Mouse (Mus musculus) hindbrain, embryonic 10.5 days (tissue): ENCODE measurements around the gene Efcab6. TPM values are rescaled to one million over a fixed set of nuclear protein-coding genes. Genes with fewer than 3 reads are reported as not detected.

Source experiments
- DNase-seq: peaks from one replicate; pipeline ENCODE4 v3.0.0-alpha.2; 2017; ENCODE audit warnings: low spot score
- H3K27ac ChIP-seq: fragments of 300-500 bp; sonication (generic); 2 replicates; pipeline ENCODE4 v1.5.1; 2016; ENCODE audit warnings: mild to moderate bottlenecking, moderate library complexity
- H3K27me3 ChIP-seq: fragments of 300-500 bp; sonication (generic); 2 replicates; pipeline ENCODE4 v1.6.1; 2016; ENCODE audit warnings: mild to moderate bottlenecking; ENCODE audit not compliant: poor library complexity, insufficient read depth, severe bottlenecking
- H3K36me3 ChIP-seq: fragments of 300-500 bp; sonication (generic); 2 replicates; pipeline ENCODE4 v1.6.1; 2016; ENCODE audit warnings: mild to moderate bottlenecking, moderate library complexity
- H3K4me1 ChIP-seq: fragments of 300-500 bp; sonication (generic); replicated peaks from 2 replicates; pipeline ENCODE4 v1.6.1; 2016; ENCODE audit warnings: mild to moderate bottlenecking
- H3K4me3 ChIP-seq: fragments of 300-500 bp; sonication (generic); 2 replicates; pipeline ENCODE4 v1.5.1; 2016; ENCODE audit warnings: mild to moderate bottlenecking, moderate library complexity
- H3K9me3 ChIP-seq: fragments of 300-500 bp; sonication (generic); 2 replicates; pipeline ENCODE4 v1.6.1; 2016; ENCODE audit warnings: mild to moderate bottlenecking, moderate library complexity
- WGBS: fragments of 180-500 bp; shearing (Covaris S2); methylation state at CpG from one replicate; pipeline ENCODE4 v1.1.7; 2016; 5-methylcytosine and 5-hydroxymethylcytosine counted together
- polyA plus RNA-seq: library from polyadenylated mRNA; unstranded; fragments of >200 nt; fragmentation: Nextera tagmentation; extraction: Ambion mirVana; gene quantifications from 2 replicates; pipeline ENCODE4 v1.2.1, GENCODE M21; 2016

The Efcab6 gene
- polyA plus RNA-seq, 1 experiment from 2014 or later: 0.22 TPM

DNA sequence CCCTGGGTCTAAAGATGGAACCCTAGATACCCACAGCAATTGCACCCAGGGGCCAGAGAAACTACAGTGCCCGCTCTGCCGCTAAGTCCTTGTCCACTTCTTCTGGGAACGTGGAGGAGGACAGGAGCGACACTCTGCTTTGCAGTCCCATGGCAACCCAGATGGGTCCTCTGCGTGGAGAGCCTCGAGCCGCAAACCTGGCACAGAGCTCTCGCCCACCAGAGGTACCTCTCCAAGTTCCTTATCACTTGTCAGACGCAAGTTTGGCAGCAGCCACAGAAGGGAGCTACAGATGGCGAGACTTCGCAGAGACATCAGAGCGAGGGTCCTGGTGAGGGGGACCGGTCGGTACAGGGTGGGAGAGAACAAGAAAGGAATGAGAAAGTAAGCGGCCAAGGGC lies 73.0 kb downstream of the Efcab6 start:
- no peak overlapping the region for H3K4me3 ChIP-seq
- H3K36me3 ChIP-seq: no peaks in the 10 kb centered on the region
- H3K27ac ChIP-seq: no peak overlapping the region
- 80% methylated on average over 15 of the region's 15 CpGs for WGBS
- DNase-seq: no peak
- peaks cover 43% of the 10 kb centered on the region for H3K4me1 ChIP-seq
- H3K27me3 ChIP-seq: peaks cover 30% of the 10 kb centered on the region
- 0 out of 2 replicates have a peak, but pooled peaks cover 4% of the 10 kb centered on the region for H3K9me3 ChIP-seq

GRCm38 (mm10) chr15:83991461-83991860 lies 73.7 kb downstream of the Efcab6 start:
- 0 out of 2 replicates have a peak, but pooled peaks cover 4% of the 10 kb centered on the region for H3K9me3 ChIP-seq
- peak; percentile 48 for DNase-seq
- WGBS: 4% methylated on average over 3 of the region's 3 CpGs
- peaks cover 43% of the 10 kb centered on the region for H3K4me1 ChIP-seq
- H3K4me3 ChIP-seq: no peak overlapping the region
- peaks cover 23% of the 10 kb centered on the region for H3K27me3 ChIP-seq
- H3K36me3 ChIP-seq: no peaks in the 10 kb centered on the region
- H3K27ac ChIP-seq: no peak overlapping the region

- DNase-seq: no peak
- Histone ChIP-seq H3K27me3 (peaks cover 19% of the 10 kb centered on the region), H3K9me3 (0 out of 2 replicates have a peak, but pooled peaks cover 4% of the 10 kb centered on the region), H3K4me1 (peaks cover 43% of the 10 kb centered on the region), H3K36me3 (no peaks in the 10 kb centered on the region), H3K27ac (no peak overlapping the region), H3K4me3 (no peak overlapping the region)
- 95% methylated on average over 5 of the region's 5 CpGs for WGBS
These were observed 75.9 kb downstream of the Efcab6 start for GRCm38 (mm10) chr15:83989241-83989640.

DNA sequence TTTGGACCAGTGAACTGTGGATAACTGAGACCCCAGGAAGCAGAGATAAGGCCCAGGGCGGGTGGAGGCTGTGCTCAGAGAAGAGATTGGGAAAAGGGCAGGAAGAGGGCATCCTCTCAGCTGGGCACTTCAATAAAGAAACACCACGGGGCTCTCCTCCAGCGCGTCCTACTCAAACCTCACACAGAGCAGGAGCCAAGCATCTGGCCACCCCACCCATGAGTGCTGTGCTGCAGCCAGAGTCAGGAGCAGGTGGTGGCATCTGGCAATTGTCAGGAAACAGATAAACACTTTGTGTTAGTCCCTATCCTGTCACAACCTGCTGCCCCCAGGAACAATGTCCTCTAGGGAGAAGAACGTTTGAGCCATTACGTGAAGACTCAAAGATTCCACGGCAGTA lies 77.1 kb downstream of the Efcab6 start:
- no peaks in the 10 kb centered on the region for H3K36me3 ChIP-seq
- DNase-seq: no peak
- H3K27ac ChIP-seq: peak overlapping the region; percentile 8; the same call in 1 of the 2 replicates
- 0 out of 2 replicates have a peak, but pooled peaks cover 3% of the 10 kb centered on the region for H3K9me3 ChIP-seq
- no peak overlapping the region for H3K4me3 ChIP-seq
- H3K27me3 ChIP-seq: peaks cover 19% of the 10 kb centered on the region
- H3K4me1 ChIP-seq: peaks cover 43% of the 10 kb centered on the region
- WGBS: 19% methylated on average over 7 of the region's 7 CpGs

- Histone ChIP-seq H3K27me3 (no peaks in the 10 kb centered on the region), H3K4me3 (no peak overlapping the region), H3K36me3 (no peaks in the 10 kb centered on the region), H3K27ac (no peak overlapping the region), H3K9me3 (no peaks in the 10 kb centered on the region), H3K4me1 (peaks cover 14% of the 10 kb centered on the region)
- WGBS: 70% methylated on average over 14 of the region's 14 CpGs
- no peak for DNase-seq
These were observed 82.8 kb downstream of the Efcab6 start for GRCm38 (mm10) chr15:83982186-83982936.

GRCm38 (mm10) chr15:83978865-83979264 lies 86.3 kb downstream of the Efcab6 start:
- Histone ChIP-seq H3K27me3 (no peaks in the 10 kb centered on the region), H3K4me1 (peaks cover 10% of the 10 kb centered on the region), H3K9me3 (no peaks in the 10 kb centered on the region), H3K4me3 (no peak overlapping the region), H3K27ac (peak overlapping the region; percentile 4; the same call in 1 of the 2 replicates), H3K36me3 (no peaks in the 10 kb centered on the region)
- no peak for DNase-seq
- WGBS: 66% methylated on average over 6 of the region's 6 CpGs

DNA sequence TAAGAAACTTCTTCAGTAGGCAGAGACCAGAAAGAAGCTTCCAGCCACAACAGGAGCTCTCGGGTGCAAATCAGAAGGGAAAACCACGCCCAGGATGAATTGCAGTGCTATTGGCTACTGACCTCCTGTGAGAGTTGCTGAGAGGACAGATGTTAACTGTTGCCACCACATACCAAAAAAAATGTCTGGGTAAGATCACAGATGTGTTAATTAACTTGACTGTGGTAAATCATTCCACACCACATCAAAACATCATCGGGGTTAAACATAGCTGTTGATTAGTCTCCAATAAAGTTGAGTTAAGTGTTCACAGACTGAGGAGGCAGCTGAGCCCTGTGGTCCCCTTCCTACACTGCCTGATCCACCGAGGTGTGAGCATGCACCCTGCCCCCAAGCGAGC lies 88.1 kb downstream of the Efcab6 start:
- Histone ChIP-seq H3K36me3 (no peaks in the 10 kb centered on the region), H3K9me3 (no peaks in the 10 kb centered on the region), H3K4me1 (peaks cover 10% of the 10 kb centered on the region), H3K27me3 (no peaks in the 10 kb centered on the region), H3K4me3 (no peak overlapping the region), H3K27ac (no peak overlapping the region)
- 48% methylated on average over 5 of the region's 5 CpGs for WGBS
- DNase-seq: no peak

DNA sequence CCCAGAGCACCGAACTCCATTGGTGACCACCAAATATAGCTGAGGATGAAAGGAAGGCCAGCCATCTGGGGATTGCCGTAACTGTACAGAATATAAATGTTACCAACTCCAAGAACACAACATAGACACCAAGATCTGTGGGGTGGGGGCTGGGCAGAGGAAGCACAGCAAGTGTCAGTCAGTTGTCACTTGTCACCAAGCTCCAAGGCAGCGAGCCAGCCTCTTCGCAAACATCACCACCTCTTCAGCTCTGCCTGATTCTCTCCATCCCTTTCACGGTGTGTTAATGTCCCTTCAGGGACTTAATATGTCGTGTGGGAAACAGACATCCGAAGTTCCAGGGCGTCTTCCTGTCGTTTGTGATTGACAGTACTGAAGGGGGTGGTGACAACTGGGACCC lies 93.0 kb downstream of the Efcab6 start:
- Histone ChIP-seq H3K9me3 (no peaks in the 10 kb centered on the region), H3K4me1 (peaks cover 5% of the 10 kb centered on the region), H3K36me3 (no peaks in the 10 kb centered on the region), H3K27me3 (peaks cover 4% of the 10 kb centered on the region; the same call in 1 of the 2 replicates), H3K4me3 (no peak overlapping the region), H3K27ac (no peak overlapping the region)
- no peak for DNase-seq
- 67% methylated on average over 9 of the region's 9 CpGs for WGBS

- Histone ChIP-seq H3K27ac (no peak overlapping the region), H3K27me3 (peaks cover 4% of the 10 kb centered on the region; the same call in 1 of the 2 replicates), H3K4me1 (peaks cover 5% of the 10 kb centered on the region; the same call in 1 of the 2 replicates), H3K36me3 (no peaks in the 10 kb centered on the region), H3K4me3 (no peak overlapping the region), H3K9me3 (no peaks in the 10 kb centered on the region)
- 73% methylated on average over 12 of the region's 12 CpGs for WGBS
- DNase-seq: no peak
These were observed 97.4 kb downstream of the Efcab6 start for GRCm38 (mm10) chr15:83967802-83968201.

DNA sequence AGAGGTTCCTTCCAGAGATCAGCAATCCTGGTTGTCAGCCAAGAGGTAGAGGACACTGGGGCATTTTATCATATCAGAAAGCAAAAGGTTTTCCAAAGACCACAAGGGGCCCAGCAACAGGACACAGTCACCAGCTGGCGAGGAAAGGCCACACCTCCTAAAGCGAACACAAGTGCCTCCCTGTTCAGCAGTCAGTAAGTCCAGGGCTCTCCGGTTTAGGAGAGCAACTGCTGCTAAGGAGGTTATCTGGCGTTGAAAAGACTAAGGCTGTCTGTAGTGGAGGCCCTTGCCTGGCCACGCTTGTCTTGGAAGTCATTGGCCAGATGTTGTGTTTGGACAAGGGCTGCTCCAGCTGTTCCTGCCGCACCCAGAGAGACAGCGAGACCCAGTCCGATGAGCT lies 100.1 kb downstream of the Efcab6 start:
- 72% methylated on average over 8 of the region's 8 CpGs for WGBS

GRCm38 (mm10) chr15:83958376-83958775 lies 106.8 kb downstream of the Efcab6 start:
- H3K9me3 ChIP-seq: no peaks in the 10 kb centered on the region
- H3K27ac ChIP-seq: no peak overlapping the region
- H3K4me3 ChIP-seq: no peak overlapping the region
- DNase-seq: no peak
- no peaks in the 10 kb centered on the region for H3K36me3 ChIP-seq
- no peaks in the 10 kb centered on the region for H3K27me3 ChIP-seq
- peaks cover 8% of the 10 kb centered on the region; the same call in 1 of the 2 replicates for H3K4me1 ChIP-seq
- 78% methylated on average over 3 of the region's 3 CpGs for WGBS

More for the DNA sequence above, 100.1 kb downstream of the Efcab6 start:
- Histone ChIP-seq H3K27ac (no peak overlapping the region), H3K36me3 (no peaks in the 10 kb centered on the region), H3K4me1 (peaks cover 8% of the 10 kb centered on the region; the same call in 1 of the 2 replicates), H3K4me3 (no peak overlapping the region), H3K27me3 (peaks cover 2% of the 10 kb centered on the region; the same call in 1 of the 2 replicates), H3K9me3 (no peaks in the 10 kb centered on the region)
- DNase-seq: no peak

- Histone ChIP-seq H3K27ac (no peak overlapping the region), H3K4me1 (no peaks in the 10 kb centered on the region), H3K27me3 (no peaks in the 10 kb centered on the region), H3K9me3 (no peaks in the 10 kb centered on the region), H3K4me3 (no peak overlapping the region), H3K36me3 (no peaks in the 10 kb centered on the region)
- 94% methylated on average over 7 of the region's 7 CpGs for whole genome bisulfite sequencing
- no peak for DNase-seq
These were observed 108.2 kb downstream of the Efcab6 start for GRCm38 (mm10) chr15:83956996-83957395.

DNA sequence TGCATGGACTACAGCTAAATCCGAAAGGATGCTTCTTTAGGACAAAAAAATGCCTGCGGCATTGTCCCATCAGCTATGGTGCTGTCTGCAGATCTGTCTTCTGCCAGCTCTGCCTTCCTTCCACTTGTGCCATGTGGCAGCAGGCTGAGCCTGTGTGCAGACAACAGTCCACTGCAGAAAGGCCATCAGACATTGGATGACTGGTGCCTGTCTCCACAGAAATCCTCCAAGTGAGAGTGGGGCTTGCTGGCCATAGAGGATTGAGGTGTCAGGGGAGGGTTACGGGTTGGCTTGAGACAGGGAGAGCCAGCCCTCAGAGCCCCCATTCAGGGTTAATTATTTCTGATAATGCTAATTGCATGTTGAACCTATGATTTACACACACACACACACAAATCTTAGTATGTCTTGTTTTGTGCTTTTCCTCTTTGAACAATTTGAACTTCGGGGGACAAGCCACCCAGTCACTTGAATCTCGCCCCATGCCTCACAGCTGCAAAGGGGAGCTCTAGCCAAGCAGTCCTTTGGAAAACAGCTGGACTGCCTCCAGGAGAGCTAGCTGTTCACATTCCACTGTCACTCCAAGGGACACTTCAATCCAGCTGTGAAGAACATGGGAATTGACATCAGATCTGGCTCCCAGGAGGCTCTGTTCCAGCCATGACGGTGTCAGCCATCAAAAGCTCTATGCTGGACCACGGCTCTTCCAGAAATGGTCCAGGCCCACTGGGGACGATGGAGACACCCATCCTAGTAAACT lies 109.1 kb downstream of the Efcab6 start:
- Histone ChIP-seq H3K9me3 (no peaks in the 10 kb centered on the region), H3K36me3 (no peaks in the 10 kb centered on the region), H3K4me3 (no peak overlapping the region), H3K27ac (no peak overlapping the region), H3K4me1 (no peaks in the 10 kb centered on the region), H3K27me3 (no peaks in the 10 kb centered on the region)
- DNase-seq: no peak
- WGBS: 88% methylated on average over 8 of the region's 8 CpGs
